Mouse (Mus musculus): Measurements from ENCODE around the gene Tbc1d4.
"Not testable (repeated sequence)": the region's sequence is repeated elsewhere in the genome, so short reads cannot be mapped to it uniquely, and the experiment has no call there.

Gene Tbc1d4

DNA sequence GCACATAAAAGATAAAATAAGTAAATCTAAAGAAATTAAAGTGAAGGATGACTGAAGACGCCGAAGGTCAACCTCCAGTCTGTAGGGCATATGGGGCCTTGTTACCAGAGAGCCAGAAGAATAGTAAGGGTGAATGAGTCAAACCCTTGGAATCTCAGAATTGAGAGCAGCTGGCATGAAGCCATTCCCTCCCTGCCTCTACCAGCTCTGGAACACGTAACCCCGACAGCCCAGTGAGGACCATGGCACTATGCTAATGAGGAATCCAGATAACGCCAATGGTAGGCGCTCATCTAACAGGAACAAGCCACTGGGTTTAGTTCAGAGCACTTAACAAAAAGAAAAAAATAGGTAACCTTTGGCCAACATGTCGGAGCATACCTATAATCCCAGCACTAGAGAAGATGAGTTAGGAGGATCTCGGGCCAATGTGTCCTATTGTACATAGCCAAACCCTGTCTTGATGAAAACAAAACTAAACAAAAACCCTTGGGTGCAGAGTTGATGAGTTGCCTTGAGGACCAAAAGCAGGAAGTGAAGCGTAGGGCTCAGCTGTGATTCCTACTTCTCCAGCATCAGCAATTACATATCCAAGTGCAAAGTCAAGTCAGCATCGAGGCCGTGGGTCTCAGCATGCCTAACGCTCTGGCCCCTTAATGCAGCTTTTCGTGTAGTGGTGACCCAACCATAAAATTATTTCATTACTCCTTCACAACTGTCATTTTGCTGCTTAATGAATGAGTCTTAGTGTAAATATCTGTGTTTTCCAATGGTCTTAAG lies 13.5 kb downstream of the Tbc1d4 start:
- in situ Hi-C loops (cut with MboI, MseI) = no loop called here

DNA sequence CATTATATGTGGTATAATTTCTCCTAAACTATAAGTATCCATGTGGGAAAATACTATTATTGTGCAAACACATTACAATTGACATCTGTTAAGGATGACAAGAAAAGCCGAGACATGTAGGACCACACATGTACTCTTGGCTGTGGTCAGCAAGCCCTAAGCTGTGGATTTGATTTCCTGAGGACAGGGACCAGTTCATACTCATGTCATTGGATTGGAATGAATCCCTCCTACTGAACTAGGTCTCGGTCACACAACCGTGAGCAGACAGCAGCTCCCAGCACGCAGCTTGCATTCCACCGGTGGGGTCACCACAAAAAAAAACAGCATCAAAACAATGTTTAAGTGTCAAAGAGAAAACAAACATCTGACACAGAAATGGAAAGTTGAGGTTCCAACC lies 15.0 kb downstream of the Tbc1d4 start:
- in situ Hi-C loops (cut with MboI, MseI) = no loop called here

DNA sequence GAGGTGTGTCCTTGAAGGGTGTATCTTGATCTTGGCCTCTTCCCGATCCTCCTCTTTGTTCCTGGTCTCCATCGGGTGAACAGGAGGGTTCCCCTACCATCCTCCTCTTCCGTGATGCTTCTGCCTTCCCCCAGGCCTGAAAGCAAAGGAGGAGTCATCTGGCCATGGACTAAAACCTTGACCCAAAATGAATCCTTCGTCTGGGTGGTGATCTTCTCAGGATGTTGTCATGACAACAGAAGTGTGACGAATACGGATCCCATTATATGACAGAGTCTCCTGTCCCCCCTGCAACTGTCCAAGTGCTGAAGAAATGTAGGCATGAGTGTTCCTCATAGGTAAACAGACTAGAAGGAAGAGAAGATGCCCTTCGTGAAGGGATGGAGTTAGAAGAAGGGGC lies 15.7 kb downstream of the Tbc1d4 start:
- in situ Hi-C loops (cut with MboI, MseI) = no loop called here

GRCm38 (mm10) chr14:101591101-101591500 lies 17.9 kb downstream of the Tbc1d4 start:
- in situ Hi-C loops (cut with MboI, MseI) = no loop called here

GRCm38 (mm10) chr14:101588209-101588991 lies 20.6 kb downstream of the Tbc1d4 start:
- in situ Hi-C loops (cut with MboI, MseI) = not testable (repeated sequence)

GRCm38 (mm10) chr14:101587366-101588040 lies 21.5 kb downstream of the Tbc1d4 start:
- in situ Hi-C loops (cut with MboI, MseI) = not testable (repeated sequence)

- in situ Hi-C loops (cut with MboI, MseI) = no loop called here
Observed at GRCm38 (mm10) chr14:101586096-101586495, 22.9 kb downstream of the Tbc1d4 start.

- in situ Hi-C loops (cut with MboI, MseI) = loop anchor here (10.0 kb wide), 1 partner anchor 341 kb away; no protein-coding TSS in a partner anchor
Observed at GRCm38 (mm10) chr14:101575651-101576050, 33.3 kb downstream of the Tbc1d4 start.

- in situ Hi-C loops (cut with MboI, MseI) = loop anchor here (10.0 kb wide), 1 partner anchor 340 kb away; no protein-coding TSS in a partner anchor
Observed at GRCm38 (mm10) chr14:101574536-101574935, 34.5 kb downstream of the Tbc1d4 start.

DNA sequence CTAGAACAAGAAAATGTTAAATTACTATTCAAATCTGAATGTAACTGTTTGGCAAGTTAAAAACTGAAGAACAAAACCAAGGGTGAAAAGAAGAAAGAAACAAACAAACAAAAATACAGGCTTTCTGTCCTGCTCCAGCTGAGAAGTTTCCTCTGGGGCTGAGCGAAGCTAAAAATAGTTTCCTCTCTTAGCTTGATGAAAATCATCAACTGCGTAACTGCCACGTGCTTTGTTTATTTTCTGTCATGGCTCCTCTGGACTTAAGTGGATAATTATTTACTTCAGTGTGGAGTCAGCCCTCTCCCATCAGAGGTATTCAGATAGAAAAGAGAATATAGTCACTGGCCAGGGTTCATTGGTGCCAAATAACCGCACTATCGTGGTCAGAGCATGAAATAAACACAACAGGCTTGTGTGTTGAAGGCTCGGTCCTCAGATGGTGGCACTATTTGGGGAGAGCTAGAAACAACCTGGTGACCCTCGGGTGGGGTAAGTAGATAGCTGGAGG lies 35.8 kb downstream of the Tbc1d4 start:
- in situ Hi-C loops (cut with MboI, MseI) = loop anchor here (10.0 kb wide), 1 partner anchor 338 kb away; no protein-coding TSS in a partner anchor

- in situ Hi-C loops (cut with MboI, MseI) = no loop called here
Observed at GRCm38 (mm10) chr14:101568828-101569227, 40.2 kb downstream of the Tbc1d4 start.

DNA sequence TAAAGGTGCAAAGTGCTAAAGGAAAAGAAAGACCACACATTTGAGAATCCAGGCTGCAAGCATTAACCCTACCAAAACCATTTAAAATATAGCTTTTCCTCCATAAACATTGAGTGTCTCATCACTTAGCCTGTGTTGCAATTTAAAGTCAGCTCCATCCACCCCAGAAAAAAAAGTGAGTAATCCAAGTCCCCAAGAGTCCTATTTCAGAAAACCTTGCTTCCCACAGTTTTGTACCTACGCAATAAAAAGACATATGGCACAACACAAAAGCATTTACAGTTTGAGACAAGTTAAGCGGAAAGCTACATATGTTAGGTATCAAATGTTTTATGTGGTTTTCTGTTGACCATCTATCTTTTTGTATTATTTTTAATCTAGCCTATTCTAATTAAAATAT lies 42.3 kb downstream of the Tbc1d4 start:
- in situ Hi-C loops (cut with MboI, MseI) = no loop called here

DNA sequence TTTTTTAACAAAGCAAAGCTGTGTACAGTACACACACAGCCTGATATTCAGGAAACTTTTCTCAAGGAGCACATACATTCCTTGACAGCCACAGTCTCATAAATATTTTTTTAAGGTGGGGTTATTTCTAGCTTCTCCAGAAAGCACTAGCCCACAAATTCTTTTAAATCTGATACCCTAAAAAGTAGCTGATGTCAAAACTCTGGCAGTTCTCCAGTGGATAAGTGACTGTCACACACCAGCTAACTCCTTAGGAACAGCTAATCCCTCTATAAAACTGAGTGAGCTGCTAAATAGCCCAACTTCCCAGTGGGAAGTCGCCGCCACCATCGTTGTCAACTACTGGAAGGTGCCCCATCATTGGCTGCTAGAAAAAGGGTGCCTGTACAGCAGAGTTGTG lies 43.3 kb downstream of the Tbc1d4 start:
- in situ Hi-C loops (cut with MboI, MseI) = no loop called here

- in situ Hi-C loops (cut with MboI, MseI) = no loop called here
Observed at GRCm38 (mm10) chr14:101561251-101561701, 47.7 kb downstream of the Tbc1d4 start.

- in situ Hi-C loops (cut with MboI, MseI) = no loop called here
Observed at GRCm38 (mm10) chr14:101559446-101559845, 49.5 kb downstream of the Tbc1d4 start.

GRCm38 (mm10) chr14:101548885-101549573 lies 60.0 kb downstream of the Tbc1d4 start:
- in situ Hi-C loops (cut with MboI, MseI) = no loop called here

GRCm38 (mm10) chr14:101541863-101542262 lies 67.1 kb downstream of the Tbc1d4 start:
- in situ Hi-C loops (cut with MboI, MseI) = no loop called here

DNA sequence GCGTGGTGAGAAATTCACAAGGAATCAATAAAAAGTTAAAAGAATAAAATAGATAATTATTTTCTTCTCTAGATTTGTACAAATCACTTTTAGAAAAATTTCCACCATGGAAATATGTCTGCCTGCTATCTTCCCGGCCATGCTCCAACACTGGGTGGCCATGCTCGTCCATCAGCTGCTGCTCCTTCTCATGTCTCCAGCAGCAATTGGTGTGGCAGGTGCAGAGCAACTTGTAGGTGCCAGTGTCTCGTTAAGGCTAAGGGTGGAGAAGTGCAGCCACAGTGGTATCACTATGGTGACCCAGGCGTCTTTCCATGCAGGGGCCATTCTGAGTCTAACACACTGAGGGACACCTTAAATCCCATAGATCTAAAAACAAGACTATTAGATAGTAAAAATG lies 67.8 kb downstream of the Tbc1d4 start:
- in situ Hi-C loops (cut with MboI, MseI) = no loop called here

- in situ Hi-C loops (cut with MboI, MseI) = no loop called here
Observed at GRCm38 (mm10) chr14:101540466-101540865, 68.5 kb downstream of the Tbc1d4 start.

- in situ Hi-C loops (cut with MboI, MseI) = loop anchor here (10.0 kb wide), 1 partner anchor 177 kb away; no protein-coding TSS in a partner anchor
Observed at GRCm38 (mm10) chr14:101537906-101538305, 71.1 kb downstream of the Tbc1d4 start.

- in situ Hi-C loops (cut with MboI, MseI) = loop anchor here (10.0 kb wide), 1 partner anchor 177 kb away; no protein-coding TSS in a partner anchor
Observed at GRCm38 (mm10) chr14:101537413-101537812, 71.6 kb downstream of the Tbc1d4 start.
